Mouse (Mus musculus): ENCODE results near the gene Zfp385c. TPM values are rescaled to one million over a fixed set of nuclear protein-coding genes. Genes with fewer than 3 reads are reported as not detected.
"Not testable (repeated sequence)": the region's sequence is repeated elsewhere in the genome, so short reads cannot be mapped to it uniquely, and the experiment has no call there.

Gene Zfp385c
- polyA plus RNA-seq, 1 experiment = not detected

DNA sequence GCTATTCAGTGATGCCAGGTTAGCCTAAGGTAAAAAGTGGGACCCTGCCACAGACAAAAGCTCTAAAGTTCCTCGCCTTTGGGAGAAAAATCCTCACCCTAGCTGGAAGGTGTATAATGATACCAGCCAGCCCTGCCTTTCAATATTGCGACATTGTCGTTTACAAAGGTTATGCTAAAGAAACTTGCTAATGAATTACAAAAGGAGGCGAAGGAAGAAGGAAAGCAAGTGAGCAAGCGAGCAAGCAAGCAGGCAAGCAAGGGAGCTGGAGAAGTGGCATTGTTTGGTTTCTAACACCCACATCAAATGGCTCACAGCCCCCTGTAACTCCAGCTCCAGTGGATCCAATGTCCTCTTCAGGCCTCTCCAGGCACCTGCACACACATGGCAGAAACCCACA lies 9.7 kb downstream of the Zfp385c start:
- H3K4me1 ChIP-seq (ENCODE audit: control insufficient read depth, insufficient read depth, low read length) = no peaks in the 10 kb centered on the region
- TF ChIP-seq CTCF (IDR thresholded peaks at IDR 0.05; ENCODE audit: control insufficient read depth, insufficient read depth, low read length) = no peak
- TF ChIP-seq POLR2A (IDR thresholded peaks at IDR 0.05; ENCODE audit: borderline replicate concordance, control insufficient read depth, low read depth, low read length) = no peak
- H3K4me3 ChIP-seq (replicated peaks; ENCODE audit: control insufficient read depth, low read depth, low read length) = no peak overlapping the region
- no peak overlapping the region for H3K27ac ChIP-seq (ENCODE audit: control insufficient read depth, insufficient read depth, low read depth, low read length, poor library complexity)
- WGBS = 67% methylated on average over 5 of the region's 5 CpGs

- H3K4me3 ChIP-seq (replicated peaks; ENCODE audit: control insufficient read depth, low read depth, low read length) = no peak overlapping the region
- no peak overlapping the region for H3K27ac ChIP-seq (ENCODE audit: control insufficient read depth, insufficient read depth, low read depth, low read length, poor library complexity)
- TF ChIP-seq POLR2A (IDR thresholded peaks at IDR 0.05; ENCODE audit: borderline replicate concordance, control insufficient read depth, low read depth, low read length) = no peak
- TF ChIP-seq CTCF (IDR thresholded peaks at IDR 0.05; ENCODE audit: control insufficient read depth, insufficient read depth, low read length) = no peak
- no peaks in the 10 kb centered on the region for H3K4me1 ChIP-seq (ENCODE audit: control insufficient read depth, insufficient read depth, low read length)
- 86% methylated on average over 5 of the region's 5 CpGs for WGBS
Observed at GRCm38 (mm10) chr11:100681826-100682225, 10.4 kb downstream of the Zfp385c start.

- H3K4me3 ChIP-seq (replicated peaks; ENCODE audit: control insufficient read depth, low read depth, low read length) = no peak overlapping the region
- 74% methylated on average over 7 of the region's 7 CpGs for WGBS
- no peaks in the 10 kb centered on the region for H3K4me1 ChIP-seq (ENCODE audit: control insufficient read depth, insufficient read depth, low read length)
- H3K27ac ChIP-seq (ENCODE audit: control insufficient read depth, insufficient read depth, low read depth, low read length, poor library complexity) = no peak overlapping the region
- TF ChIP-seq POLR2A (IDR thresholded peaks at IDR 0.05; ENCODE audit: borderline replicate concordance, control insufficient read depth, low read depth, low read length) = no peak
- no peak for TF ChIP-seq CTCF (IDR thresholded peaks at IDR 0.05; ENCODE audit: control insufficient read depth, insufficient read depth, low read length)
Observed at GRCm38 (mm10) chr11:100677810-100678209, 14.4 kb downstream of the Zfp385c start.

DNA sequence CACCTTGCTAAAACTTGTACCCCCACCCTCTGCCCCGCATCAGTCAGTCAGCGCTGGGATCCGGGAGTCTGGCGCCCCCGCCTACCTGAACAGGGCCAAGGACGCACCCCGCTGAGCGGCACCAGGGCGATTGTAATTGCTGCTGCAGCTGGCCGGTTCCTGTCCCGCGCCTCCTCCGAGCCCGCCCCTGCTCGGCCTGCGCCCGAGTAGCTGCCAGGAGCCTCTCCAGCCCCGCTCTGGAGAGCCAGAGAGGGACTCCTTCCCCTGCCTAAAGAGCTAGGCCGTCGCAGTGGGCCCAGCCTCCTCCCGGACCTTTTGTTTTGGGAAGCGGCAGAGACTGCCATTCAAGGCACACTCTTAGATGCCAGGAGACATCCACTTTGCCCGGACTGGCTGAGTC lies 19.1 kb downstream of the Zfp385c start:
- Histone ChIP-seq H3K4me1 (ENCODE audit: control insufficient read depth, insufficient read depth, low read length) (no peaks in the 10 kb centered on the region), H3K27ac (ENCODE audit: control insufficient read depth, insufficient read depth, low read depth, low read length, poor library complexity) (no peak overlapping the region), H3K4me3 (replicated peaks; ENCODE audit: control insufficient read depth, low read depth, low read length) (no peak overlapping the region)
- no peak for TF ChIP-seq POLR2A (IDR thresholded peaks at IDR 0.05; ENCODE audit: borderline replicate concordance, control insufficient read depth, low read depth, low read length)
- no peak for TF ChIP-seq CTCF (IDR thresholded peaks at IDR 0.05; ENCODE audit: control insufficient read depth, insufficient read depth, low read length)
- WGBS = 20% methylated on average over 23 of the region's 23 CpGs

GRCm38 (mm10) chr11:100671956-100672355 lies 20.3 kb downstream of the Zfp385c start:
- WGBS = 65% methylated on average over 2 of the region's 2 CpGs
- TF ChIP-seq POLR2A (IDR thresholded peaks at IDR 0.05; ENCODE audit: borderline replicate concordance, control insufficient read depth, low read depth, low read length) = no peak
- TF ChIP-seq CTCF (IDR thresholded peaks at IDR 0.05; ENCODE audit: control insufficient read depth, insufficient read depth, low read length) = no peak
- Histone ChIP-seq H3K4me3 (replicated peaks; ENCODE audit: control insufficient read depth, low read depth, low read length) (no peak overlapping the region), H3K27ac (ENCODE audit: control insufficient read depth, insufficient read depth, low read depth, low read length, poor library complexity) (no peak overlapping the region), H3K4me1 (ENCODE audit: control insufficient read depth, insufficient read depth, low read length) (no peaks in the 10 kb centered on the region)

- no peaks in the 10 kb centered on the region for H3K4me1 ChIP-seq (ENCODE audit: control insufficient read depth, insufficient read depth, low read length)
- no peak overlapping the region for H3K4me3 ChIP-seq (replicated peaks; ENCODE audit: control insufficient read depth, low read depth, low read length)
- no peak overlapping the region for H3K27ac ChIP-seq (ENCODE audit: control insufficient read depth, insufficient read depth, low read depth, low read length, poor library complexity)
- no peak for TF ChIP-seq CTCF (IDR thresholded peaks at IDR 0.05; ENCODE audit: control insufficient read depth, insufficient read depth, low read length)
- no peak for TF ChIP-seq POLR2A (IDR thresholded peaks at IDR 0.05; ENCODE audit: borderline replicate concordance, control insufficient read depth, low read depth, low read length)
- WGBS = 85% methylated on average over 1 of the region's 1 CpGs
Observed at GRCm38 (mm10) chr11:100671049-100671448, 21.2 kb downstream of the Zfp385c start.

DNA sequence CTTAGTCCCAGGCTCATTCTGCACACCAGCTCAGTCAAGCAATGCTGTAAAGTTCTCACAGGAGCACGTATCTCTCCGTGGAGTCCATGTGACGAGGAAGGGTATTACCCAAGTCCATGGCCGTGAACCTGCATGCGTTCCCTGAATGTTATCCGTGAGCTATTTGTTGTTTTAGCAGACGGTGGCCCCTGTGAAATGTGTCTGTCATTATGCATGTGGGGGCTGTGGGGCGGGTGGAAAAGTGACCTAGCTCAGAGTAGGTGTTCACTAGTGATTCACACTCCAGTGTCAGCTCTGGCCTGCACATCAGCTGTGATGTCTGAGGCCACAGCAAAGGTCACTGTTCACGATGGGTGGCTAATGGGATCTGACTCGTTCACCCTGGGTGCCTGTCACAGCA lies 32.4 kb downstream of the Zfp385c start:
- Histone ChIP-seq H3K27ac (ENCODE audit: control insufficient read depth, insufficient read depth, low read depth, low read length, poor library complexity) (no peak overlapping the region), H3K4me3 (replicated peaks; ENCODE audit: control insufficient read depth, low read depth, low read length) (no peak overlapping the region), H3K4me1 (ENCODE audit: control insufficient read depth, insufficient read depth, low read length) (no peaks in the 10 kb centered on the region)
- TF ChIP-seq CTCF (IDR thresholded peaks at IDR 0.05; ENCODE audit: control insufficient read depth, insufficient read depth, low read length) (no peak), POLR2A (IDR thresholded peaks at IDR 0.05; ENCODE audit: borderline replicate concordance, control insufficient read depth, low read depth, low read length) (no peak)
- 83% methylated on average over 10 of the region's 10 CpGs for WGBS

DNA sequence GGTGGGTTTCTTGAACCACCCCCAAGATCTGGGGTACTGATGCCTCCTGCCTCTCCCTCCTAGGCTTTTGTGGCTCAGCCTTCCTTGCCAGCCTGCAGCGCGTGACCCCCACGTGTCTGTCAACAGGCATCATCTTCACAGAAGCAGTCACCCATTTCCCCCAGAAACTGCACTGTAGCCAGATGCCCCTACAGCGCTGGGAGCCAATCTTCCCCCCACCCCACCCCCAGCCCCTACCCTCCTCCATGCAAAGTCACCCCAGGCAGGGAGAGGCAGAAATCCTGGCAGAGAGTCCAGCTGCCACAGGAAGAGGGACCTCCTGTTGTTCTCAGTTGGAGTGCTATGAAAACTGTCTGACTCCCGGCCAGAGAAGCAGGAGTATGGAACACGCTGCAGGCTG lies 35.8 kb downstream of the Zfp385c start:
- H3K4me1 ChIP-seq (ENCODE audit: control insufficient read depth, insufficient read depth, low read length) = no peaks in the 10 kb centered on the region
- no peak overlapping the region for H3K4me3 ChIP-seq (replicated peaks; ENCODE audit: control insufficient read depth, low read depth, low read length)
- WGBS = 28% methylated on average over 6 of the region's 6 CpGs
- H3K27ac ChIP-seq (ENCODE audit: control insufficient read depth, insufficient read depth, low read depth, low read length, poor library complexity) = no peak overlapping the region
- TF ChIP-seq CTCF (IDR thresholded peaks at IDR 0.05; ENCODE audit: control insufficient read depth, insufficient read depth, low read length) (no peak), POLR2A (IDR thresholded peaks at IDR 0.05; ENCODE audit: borderline replicate concordance, control insufficient read depth, low read depth, low read length) (no peak)

DNA sequence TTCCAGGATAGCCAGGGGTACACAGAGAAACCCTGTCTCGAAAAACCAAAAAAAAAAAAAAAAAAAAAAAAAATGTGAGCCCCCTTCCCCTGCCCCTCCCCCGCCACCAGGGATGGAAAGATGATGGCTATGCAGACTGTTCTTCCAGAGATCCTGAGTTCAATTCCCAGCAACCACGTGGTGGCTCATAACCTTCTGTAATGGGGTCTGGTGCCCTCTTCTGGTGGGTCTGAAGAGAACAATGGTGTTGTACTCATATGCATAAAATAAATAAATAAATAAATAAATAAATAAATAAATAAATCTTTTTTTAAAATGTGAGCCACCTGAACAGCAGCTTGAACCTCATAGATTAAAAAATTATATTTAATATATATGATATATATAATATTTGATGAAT lies 36.7 kb downstream of the Zfp385c start:
- not testable (repeated sequence) for H3K27ac ChIP-seq (ENCODE audit: control insufficient read depth, insufficient read depth, low read depth, low read length, poor library complexity)

More for the DNA sequence above, 36.7 kb downstream of the Zfp385c start:
- H3K4me3 ChIP-seq (replicated peaks; ENCODE audit: control insufficient read depth, low read depth, low read length); H3K4me1 ChIP-seq (ENCODE audit: control insufficient read depth, insufficient read depth, low read length): not testable (repeated sequence)
- 48% methylated on average over 3 of the region's 3 CpGs for WGBS

Data from bone marrow, adult 2 months (tissue).